Mouse (Mus musculus): ENCODE measurements around the gene Tmem11. TPM values are rescaled to one million over a fixed set of nuclear protein-coding genes. Genes with fewer than 3 reads are reported as not detected.

The Tmem11 gene
- total RNA-seq, 2 experiments from 2014 or later: 28.9 to 29.6 TPM

GRCm38 (mm10) chr11:60827241-60827945, 51.7 kb downstream of the Tmem11 start:
- DNase-seq: no peak

GRCm38 (mm10) chr11:60826700-60827099, 52.4 kb downstream of the Tmem11 start:
- no peak for DNase-seq

DNA sequence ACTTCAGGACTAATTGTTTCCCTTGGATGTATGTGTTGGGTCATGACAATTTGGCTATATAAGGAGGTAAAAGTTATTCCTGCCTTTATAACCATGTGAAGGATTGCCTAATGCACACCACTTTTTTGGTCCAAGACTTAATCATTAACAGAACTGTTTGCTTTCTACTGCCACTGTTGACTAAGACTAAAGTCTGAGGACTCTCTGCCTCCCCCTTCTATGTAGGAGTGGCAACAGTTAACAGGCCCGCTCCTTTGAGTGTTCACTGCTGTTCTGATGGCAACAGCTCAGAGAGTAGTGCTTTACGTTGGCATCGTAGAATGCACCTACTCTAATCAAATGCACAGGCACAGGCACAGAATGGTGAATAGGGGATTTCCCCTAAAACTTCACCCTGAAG, 53.9 kb downstream of the Tmem11 start:
- no peak for DNase-seq

DNA sequence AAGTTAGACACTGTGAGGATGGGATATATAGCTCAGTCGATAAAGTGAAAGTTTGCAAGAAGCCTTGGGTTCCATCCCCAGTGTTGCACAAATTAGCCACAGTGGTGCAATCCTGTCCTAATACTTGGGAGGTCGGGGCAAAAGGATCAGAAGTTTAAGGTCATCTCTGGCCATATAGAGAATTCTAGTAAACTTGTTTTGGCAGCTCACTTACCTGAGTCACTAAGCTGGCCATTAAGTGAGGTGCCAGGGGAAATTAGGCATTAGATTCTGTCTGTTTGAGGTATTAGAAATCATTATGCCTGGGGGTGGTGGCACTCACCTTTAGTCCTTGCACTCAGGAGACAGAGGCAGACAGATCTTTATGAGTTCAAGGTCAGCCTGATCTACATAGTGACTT, 55.3 kb downstream of the Tmem11 start:
- no peak for DNase-seq

- no peak for DNase-seq
Observed at GRCm38 (mm10) chr11:60816398-60816797, 62.7 kb downstream of the Tmem11 start.

Other genes starting within 250 kb of the Tmem11 start
- 10 to 100 TPM; 10.4 to 10.8 TPM for gene Llgl1, start 179.5 kb downstream of the Tmem11 start, total RNA-seq (2021)
- gene Flii, start 152.0 kb downstream of the Tmem11 start, total RNA-seq (2021): 100 to 1,000 TPM; 124 to 129 TPM
- 10 to 100 TPM; 30.5 to 34.2 TPM for gene Mief2, start 150.9 kb downstream of the Tmem11 start, total RNA-seq (2021)
- 1 to 10 TPM; 3.8 to 4.4 TPM for gene Top3a, start 101.9 kb downstream of the Tmem11 start, total RNA-seq (2021)
- gene Smcr8, start 101.7 kb downstream of the Tmem11 start, total RNA-seq (2021): 10 to 100 TPM; 15.2 to 16.8 TPM
- 10 to 100 TPM; 11.9 to 13.5 TPM for gene Shmt1, start 67.6 kb downstream of the Tmem11 start, total RNA-seq (2021)
- gene Dhrs7b, start 48.6 kb downstream of the Tmem11 start, total RNA-seq (2021): 10 to 100 TPM; 24.3 TPM
- gene Natd1, start 35.5 kb upstream of the Tmem11 start, total RNA-seq (2021): 10 to 100 TPM in 1 of 2 experiments, 1 to 10 TPM in 1; 9.9 to 12.4 TPM
- 10 to 100 TPM; 70.9 to 73.4 TPM for gene Map2k3, start 52.8 kb upstream of the Tmem11 start, total RNA-seq (2021)
- gene Kcnj12, start 143.3 kb upstream of the Tmem11 start, total RNA-seq (2021): 10 to 100 TPM; 22.1 to 23.4 TPM
- 1 to 10 TPM in 1 of 2 experiments, under 1 TPM in 1; 0.50 to 1.5 TPM for gene Tnfrsf13b, start 247.5 kb upstream of the Tmem11 start, total RNA-seq (2021)

All from heart, adult 18-20 months (tissue).